Mouse (Mus musculus) olfactory bulb, adult 2 months (tissue): ENCODE measurements at regions not wholly inside any gene's neighbourhood (a gene's known extent, or its start where the extent isn't known, plus 50 kb on each side); places are given as distances from the start of the nearest gene placed in this dataset.

Experiments used
- CTCF ChIP-seq: fragments of 200-500 bp; IDR thresholded peaks from 2 replicates; pipeline ENCODE4 v1.5.1; 2012; ENCODE audit warnings: low read depth, mild to moderate bottlenecking, low read length, moderate library complexity; ENCODE audit not compliant: insufficient read depth
- POLR2A ChIP-seq: fragments of 200-500 bp; IDR thresholded peaks from 2 replicates; pipeline ENCODE4 v1.6.1; 2012; ENCODE audit warnings: mild to moderate bottlenecking, low read depth, low read length, moderate library complexity; ENCODE audit not compliant: insufficient read depth

DNA sequence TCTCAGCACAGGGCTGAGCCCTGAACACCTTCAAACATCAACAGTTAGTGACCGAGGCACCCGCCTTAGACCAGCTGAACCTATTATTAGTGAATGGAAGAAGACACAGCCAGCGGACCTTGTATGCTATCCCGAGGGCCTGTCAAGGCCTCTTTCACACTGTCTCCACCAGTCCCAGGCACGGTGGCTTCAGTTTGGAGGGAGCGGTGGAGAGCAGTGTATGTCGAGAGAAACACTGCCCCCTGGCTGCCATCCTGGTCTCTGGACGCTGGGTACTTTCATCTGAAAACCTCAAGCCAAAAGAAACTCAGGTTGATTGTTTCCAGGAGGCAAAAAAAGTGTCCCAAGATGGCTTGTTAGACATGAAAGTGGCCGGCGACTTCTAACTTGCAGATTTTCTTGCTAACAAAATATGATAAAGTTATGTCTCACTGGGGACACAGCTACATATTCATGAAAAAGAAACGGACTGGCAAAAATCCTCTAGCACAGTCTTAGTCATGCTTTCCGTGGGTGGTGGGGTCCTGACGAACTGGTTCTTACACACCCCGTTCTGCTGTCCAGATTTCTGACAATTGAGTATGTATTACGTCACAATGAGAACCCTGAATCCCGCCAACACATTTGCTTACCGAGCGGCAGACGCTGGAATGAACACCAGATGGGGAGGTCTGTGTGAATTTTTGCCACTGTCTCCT lies 57.2 kb upstream of the Igfbp7 start:
- peak; percentile 45 for TF ChIP-seq CTCF
- no peak for TF ChIP-seq POLR2A
